Mouse (Mus musculus): ENCODE measurements around the gene Arhgap45. TPM values are rescaled to one million over a fixed set of nuclear protein-coding genes. Genes with fewer than 3 reads are reported as not detected.

Arhgap45 gene
- polyA plus RNA-seq, 1 experiment, result 218 TPM

DNA sequence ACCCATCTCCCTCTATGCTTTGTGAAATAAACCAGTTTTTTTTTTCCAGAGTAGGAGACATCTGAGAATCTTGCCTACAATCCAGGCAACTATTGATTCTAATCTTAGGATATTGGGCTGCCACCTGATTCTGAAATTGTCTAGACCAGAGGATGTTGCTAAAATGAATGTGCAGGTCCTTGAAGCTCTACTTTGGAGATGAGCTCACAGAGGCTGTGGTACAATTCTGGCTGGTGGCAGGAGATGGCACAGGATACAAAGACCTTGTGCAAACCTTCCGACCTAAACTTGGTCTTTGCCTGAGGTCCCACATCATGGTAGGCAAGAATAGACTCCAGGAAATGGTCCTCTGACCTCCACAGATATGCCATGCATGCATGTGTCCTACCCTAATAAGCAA lies 20.8 kb upstream of the Arhgap45 start:
- Histone ChIP-seq H3K27ac (ENCODE audit: insufficient read depth, low read depth, low read length) (0 out of 2 replicates have a peak overlapping the region, but pooled peaks have one; percentile 0), H3K4me3 (ENCODE audit: insufficient read depth, low read length) (peak overlapping the region; percentile 16; the same call in 1 of the 2 replicates), H3K4me1 (ENCODE audit: control insufficient read depth, insufficient read depth, low read length) (peaks cover 22% of the 10 kb centered on the region)
- TF ChIP-seq POLR2A (IDR thresholded peaks at IDR 0.05; ENCODE audit: borderline replicate concordance, low read depth, low read length) (no peak), CTCF (IDR thresholded peaks at IDR 0.05; ENCODE audit: low read depth, low read length) (no peak)

GRCm38 (mm10) chr10:79996272-79997033 lies 20.0 kb upstream of the Arhgap45 start, which contains the start of gene Abca7:
TSS of gene Abca7 (plus strand) at chr10:79996494.
- peak within 1 kb of the TSS; percentile 11 for H3K27ac ChIP-seq (ENCODE audit: insufficient read depth, low read depth, low read length)
- H3K4me1 ChIP-seq (ENCODE audit: control insufficient read depth, insufficient read depth, low read length), result peaks cover 22% of the 10 kb centered on the region
- TF ChIP-seq CTCF (IDR thresholded peaks at IDR 0.05; ENCODE audit: low read depth, low read length) (no peak), POLR2A (IDR thresholded peaks at IDR 0.05; ENCODE audit: borderline replicate concordance, low read depth, low read length) (no peak)

DNA sequence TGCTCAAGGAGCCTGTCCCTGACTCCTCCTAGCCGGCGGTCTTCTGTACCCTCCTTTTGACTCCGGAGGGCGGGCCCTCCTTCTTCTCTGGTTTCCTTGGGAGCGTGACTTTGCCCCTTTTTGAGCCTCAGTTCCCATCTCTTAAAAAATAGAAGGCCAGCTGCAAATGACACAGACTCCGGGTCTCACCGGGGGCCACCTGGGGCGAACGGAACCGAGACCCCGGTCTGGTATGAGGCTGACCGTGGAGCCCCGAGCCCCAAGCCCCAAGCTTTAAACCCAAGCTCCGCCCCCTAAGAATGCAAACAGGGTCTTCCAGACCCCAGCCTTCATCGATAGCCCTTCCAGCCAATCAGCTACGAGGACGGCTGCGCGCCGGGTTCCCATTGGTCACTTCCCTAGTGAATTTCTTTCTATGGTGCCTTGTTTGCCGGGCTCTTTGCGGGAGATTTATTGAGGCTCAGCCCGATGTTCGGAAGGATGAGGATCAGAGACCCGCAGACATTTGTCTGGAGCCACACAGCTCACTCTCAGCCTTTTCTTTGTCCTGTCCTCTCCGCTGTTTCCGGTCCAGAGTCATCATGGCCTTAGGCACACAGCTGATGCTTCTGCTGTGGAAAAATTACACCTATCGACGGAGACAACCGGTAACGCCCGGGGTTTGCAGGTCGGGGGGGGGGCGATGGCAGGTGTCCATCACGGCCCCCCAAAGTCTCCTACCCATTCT lies 19.3 kb upstream of the Arhgap45 start:
- Histone ChIP-seq H3K4me3 (ENCODE audit: insufficient read depth, low read length) (peak overlapping the region; percentile 70), H3K27ac (ENCODE audit: insufficient read depth, low read depth, low read length) (peak overlapping the region; percentile 11; the same call in 1 of the 2 replicates), H3K4me1 (ENCODE audit: control insufficient read depth, insufficient read depth, low read length) (peaks cover 22% of the 10 kb centered on the region)
- no peak for TF ChIP-seq CTCF (IDR thresholded peaks at IDR 0.05; ENCODE audit: low read depth, low read length)
- no peak for TF ChIP-seq POLR2A (IDR thresholded peaks at IDR 0.05; ENCODE audit: borderline replicate concordance, low read depth, low read length)

More at GRCm38 (mm10) chr10:79996272-79997033, 20.0 kb upstream of the Arhgap45 start, which contains the start of gene Abca7:
- H3K4me3 ChIP-seq (ENCODE audit: insufficient read depth, low read length), result peak within 1 kb of the TSS; percentile 70

- TF ChIP-seq POLR2A (IDR thresholded peaks at IDR 0.05; ENCODE audit: borderline replicate concordance, low read depth, low read length), result no peak
- TF ChIP-seq CTCF (IDR thresholded peaks at IDR 0.05; ENCODE audit: low read depth, low read length), result no peak
- no peak overlapping the region for H3K27ac ChIP-seq (ENCODE audit: insufficient read depth, low read depth, low read length)
- H3K4me1 ChIP-seq (ENCODE audit: control insufficient read depth, insufficient read depth, low read length), result peaks cover 22% of the 10 kb centered on the region
- no peak overlapping the region for H3K4me3 ChIP-seq (ENCODE audit: insufficient read depth, low read length)
Observed at GRCm38 (mm10) chr10:79997819-79998218, 18.6 kb upstream of the Arhgap45 start.

GRCm38 (mm10) chr10:80001945-80002344 lies 14.5 kb upstream of the Arhgap45 start:
- H3K4me1 ChIP-seq (ENCODE audit: control insufficient read depth, insufficient read depth, low read length), result no peaks in the 10 kb centered on the region
- TF ChIP-seq CTCF (IDR thresholded peaks at IDR 0.05; ENCODE audit: low read depth, low read length) (no peak), POLR2A (IDR thresholded peaks at IDR 0.05; ENCODE audit: borderline replicate concordance, low read depth, low read length) (no peak)

DNA sequence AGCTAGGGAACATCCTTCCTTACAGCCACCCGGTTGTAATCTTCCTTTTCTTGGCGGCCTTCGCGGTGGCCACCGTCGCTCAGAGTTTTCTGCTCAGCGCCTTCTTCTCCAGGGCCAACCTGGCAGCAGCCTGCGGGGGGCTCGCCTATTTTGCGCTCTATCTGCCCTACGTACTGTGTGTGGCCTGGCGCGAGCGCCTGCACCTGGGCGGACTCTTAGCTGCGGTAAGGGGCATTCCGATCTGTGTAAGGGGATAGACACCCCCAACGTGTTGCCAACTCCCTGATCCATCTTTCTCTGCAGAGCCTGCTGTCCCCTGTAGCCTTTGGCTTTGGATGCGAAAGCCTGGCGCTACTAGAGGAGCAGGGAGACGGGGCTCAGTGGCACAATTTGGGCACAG lies 13.6 kb upstream of the Arhgap45 start:
- Histone ChIP-seq H3K4me1 (ENCODE audit: control insufficient read depth, insufficient read depth, low read length) (no peaks in the 10 kb centered on the region), H3K4me3 (ENCODE audit: insufficient read depth, low read length) (no peak overlapping the region), H3K27ac (ENCODE audit: insufficient read depth, low read depth, low read length) (no peak overlapping the region)
- no peak for TF ChIP-seq CTCF (IDR thresholded peaks at IDR 0.05; ENCODE audit: low read depth, low read length)
- TF ChIP-seq POLR2A (IDR thresholded peaks at IDR 0.05; ENCODE audit: borderline replicate concordance, low read depth, low read length), result no peak

More at GRCm38 (mm10) chr10:80001945-80002344, 14.5 kb upstream of the Arhgap45 start:
- Histone ChIP-seq H3K4me3 (ENCODE audit: insufficient read depth, low read length) (no peak overlapping the region), H3K27ac (ENCODE audit: insufficient read depth, low read depth, low read length) (no peak overlapping the region)

DNA sequence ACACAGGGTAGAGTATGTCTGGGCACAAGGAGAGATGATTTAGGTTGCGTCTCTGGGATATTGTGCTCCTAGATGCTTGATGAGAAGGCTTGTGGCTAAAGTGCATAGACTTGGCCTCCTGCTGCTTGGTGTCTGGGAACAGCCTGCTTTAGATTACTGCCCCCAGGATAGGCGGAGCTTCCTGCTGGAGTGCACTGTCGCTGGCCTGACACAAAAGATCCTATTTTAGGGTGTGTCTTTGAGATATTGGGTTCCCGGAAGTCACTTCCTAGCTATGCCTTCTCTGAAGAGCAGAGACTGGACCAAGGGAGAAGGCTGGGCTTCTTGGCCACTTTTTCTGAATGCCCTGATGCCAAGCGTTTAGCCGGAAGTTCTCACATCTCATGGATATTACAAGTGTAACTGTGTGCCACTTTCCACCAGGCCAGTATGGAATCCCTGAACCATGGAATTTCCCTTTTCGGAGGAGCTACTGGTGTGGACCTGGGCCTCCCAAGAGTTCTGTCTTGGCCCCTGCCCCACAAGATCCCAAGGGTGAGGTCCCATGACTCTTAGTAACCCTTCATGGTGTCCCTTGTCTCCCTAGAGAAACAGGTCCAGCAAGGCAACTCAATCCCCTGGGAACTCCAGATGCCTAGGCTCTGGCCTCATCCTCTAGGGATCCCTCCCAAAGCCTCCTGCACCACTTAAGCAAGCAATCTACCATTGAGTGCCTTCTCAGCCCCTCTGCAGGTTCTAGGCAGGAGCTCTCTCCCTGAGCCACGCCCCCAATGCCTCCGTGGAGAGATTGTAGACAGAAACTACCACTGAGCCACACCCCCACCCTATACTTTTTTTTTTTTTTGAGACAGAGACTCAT lies 12.8 kb upstream of the Arhgap45 start:
- TF ChIP-seq POLR2A (IDR thresholded peaks at IDR 0.05; ENCODE audit: borderline replicate concordance, low read depth, low read length) (no peak), CTCF (IDR thresholded peaks at IDR 0.05; ENCODE audit: low read depth, low read length) (no peak)
- Histone ChIP-seq H3K4me1 (ENCODE audit: control insufficient read depth, insufficient read depth, low read length) (no peaks in the 10 kb centered on the region), H3K4me3 (ENCODE audit: insufficient read depth, low read length) (no peak overlapping the region), H3K27ac (ENCODE audit: insufficient read depth, low read depth, low read length) (no peak overlapping the region)

DNA sequence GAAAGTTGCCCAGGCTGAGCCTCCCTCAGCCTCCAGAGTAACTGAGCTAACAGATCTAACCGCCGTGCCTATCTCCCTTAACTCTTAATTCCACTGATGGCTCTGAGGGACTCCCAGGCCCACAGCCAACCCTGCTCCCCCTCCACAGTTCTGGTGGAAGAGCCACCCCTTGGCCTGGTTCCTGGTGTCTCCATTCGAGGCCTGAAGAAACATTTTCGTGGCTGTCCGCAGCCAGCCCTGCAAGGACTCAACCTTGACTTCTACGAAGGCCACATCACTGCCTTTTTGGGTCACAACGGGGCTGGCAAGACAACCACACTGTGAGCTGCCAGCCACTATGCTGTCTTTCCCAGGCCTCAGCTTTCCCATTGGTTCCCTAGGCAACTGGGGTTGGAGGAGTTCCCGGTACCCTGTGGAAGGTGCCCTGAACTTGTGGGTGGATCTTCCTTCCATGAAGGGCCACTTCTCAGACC lies 12.2 kb upstream of the Arhgap45 start:
- H3K27ac ChIP-seq (ENCODE audit: insufficient read depth, low read depth, low read length), result no peak overlapping the region
- H3K4me1 ChIP-seq (ENCODE audit: control insufficient read depth, insufficient read depth, low read length), result no peaks in the 10 kb centered on the region
- TF ChIP-seq CTCF (IDR thresholded peaks at IDR 0.05; ENCODE audit: low read depth, low read length) (no peak), POLR2A (IDR thresholded peaks at IDR 0.05; ENCODE audit: borderline replicate concordance, low read depth, low read length) (no peak)
- no peak overlapping the region for H3K4me3 ChIP-seq (ENCODE audit: insufficient read depth, low read length)

- Histone ChIP-seq H3K4me1 (ENCODE audit: control insufficient read depth, insufficient read depth, low read length) (peaks cover 6% of the 10 kb centered on the region), H3K4me3 (ENCODE audit: insufficient read depth, low read length) (no peak overlapping the region), H3K27ac (ENCODE audit: insufficient read depth, low read depth, low read length) (no peak overlapping the region)
- TF ChIP-seq POLR2A (IDR thresholded peaks at IDR 0.05; ENCODE audit: borderline replicate concordance, low read depth, low read length) (no peak), CTCF (IDR thresholded peaks at IDR 0.05; ENCODE audit: low read depth, low read length) (no peak)
Observed at GRCm38 (mm10) chr10:80011740-80012139, 4.7 kb upstream of the Arhgap45 start.

Data from bone marrow macrophage, adult 2 months (primary cell).